Mouse (Mus musculus) erythroblast, embryonic 14.5 days (primary cell): ENCODE measurements around the gene Zg16. TPM values are rescaled to one million over a fixed set of nuclear protein-coding genes. Genes with fewer than 3 reads are reported as not detected.
"Not testable (repeated sequence)": the region's sequence is repeated elsewhere in the genome, so short reads cannot be mapped to it uniquely, and the experiment has no call there.

Experiments
- H3K27me3 ChIP-seq: 2 replicates; pipeline ENCODE4 v1.6.1; 2012; ENCODE audit warnings: inconsistent platforms; ENCODE audit not compliant: control insufficient read depth
- H3K36me3 ChIP-seq: 2 replicates; pipeline ENCODE4 v1.6.1; 2012; ENCODE audit warnings: mild to moderate bottlenecking, inconsistent platforms; ENCODE audit not compliant: control insufficient read depth
- H3K4me1 ChIP-seq: 2 replicates; pipeline ENCODE4 v1.6.1; 2012; ENCODE audit warnings: inconsistent platforms; ENCODE audit not compliant: control insufficient read depth
- H3K4me3 ChIP-seq: replicated peaks from 2 replicates; pipeline ENCODE3; 2012; ENCODE audit warnings: moderate library complexity, mild to moderate bottlenecking, inconsistent platforms
- H3K9me3 ChIP-seq: 2 replicates; pipeline ENCODE4 v1.6.1; 2012; ENCODE audit warnings: low read length, inconsistent platforms, mixed read lengths; ENCODE audit not compliant: control insufficient read depth
- GATA1 ChIP-seq: IDR thresholded peaks from 2 replicates; pipeline ENCODE4 v1.6.1; 2012; ENCODE audit warnings: low read length, inconsistent platforms, mixed read lengths
- TAL1 ChIP-seq: IDR thresholded peaks from 3 replicates; pipeline ENCODE4 v1.6.1; 2012; ENCODE audit warnings: low read length, inconsistent platforms, mixed read lengths
- polyA plus RNA-seq: library from polyadenylated mRNA; stranded (reverse); fragments of >175 nt; gene quantifications from 2 replicates; pipeline ENCODE4 v1.2.3, GENCODE M21; 2012

Zg16 gene
- not detected in 2 replicates for polyA plus RNA-seq

GRCm38 (mm10) chr7:127087278-127088010, at the start of gene Zg16:
TSS of gene Zg16 (minus strand) at chr7:127087328.
- not testable (repeated sequence) for H3K4me3 ChIP-seq, H3K27me3 ChIP-seq, H3K36me3 ChIP-seq, H3K9me3 ChIP-seq
- H3K4me1 ChIP-seq, result peaks cover 52% of the 10 kb centered on the region

- TF ChIP-seq GATA1 (no peak), TAL1 (no peak)
- Histone ChIP-seq H3K4me1 (peaks cover 80% of the 10 kb centered on the region), H3K36me3 (peaks cover 26% of the 10 kb centered on the region), H3K27me3 (no peaks in the 10 kb centered on the region), H3K9me3 (no peaks in the 10 kb centered on the region), H3K4me3 (peak overlapping the region; percentile 61)
Measured at GRCm38 (mm10) chr7:127136181-127137071, 49.3 kb upstream of the Zg16 start.

DNA sequence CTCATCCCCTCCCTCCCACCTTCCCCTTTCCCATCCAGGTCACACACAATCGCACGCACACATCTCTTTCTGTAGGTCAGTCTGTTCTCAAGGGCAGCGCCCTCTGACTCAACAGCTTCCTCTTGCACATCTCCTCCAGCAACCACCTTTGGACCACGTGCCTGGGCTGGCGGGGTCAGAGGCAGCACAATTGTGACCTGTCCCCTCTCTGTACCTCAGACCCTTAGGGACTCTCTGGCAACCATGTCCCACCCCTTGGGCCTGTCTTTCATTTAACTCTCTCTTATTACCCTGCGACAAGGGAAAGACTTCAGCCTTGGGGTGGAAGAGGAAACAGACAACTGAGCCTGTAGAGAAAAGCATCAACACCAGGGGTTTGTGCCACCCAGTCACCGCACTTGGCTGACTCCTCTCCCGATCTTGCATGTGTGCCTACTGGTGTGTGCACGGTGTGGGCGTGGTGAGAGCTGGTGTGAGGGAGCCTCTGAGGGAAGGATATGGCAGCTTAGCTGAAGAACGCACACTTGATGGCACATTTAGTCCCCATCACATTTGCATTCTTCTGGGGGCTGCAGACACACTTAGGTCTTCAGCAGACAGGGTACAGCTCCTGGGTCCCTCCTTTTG, 47.8 kb upstream of the Zg16 start:
- no peaks in the 10 kb centered on the region for H3K27me3 ChIP-seq

GRCm38 (mm10) chr7:127133125-127133524, 46.0 kb upstream of the Zg16 start:
- H3K27me3 ChIP-seq, result no peaks in the 10 kb centered on the region
- no peak overlapping the region for H3K4me3 ChIP-seq
- peaks cover 26% of the 10 kb centered on the region for H3K36me3 ChIP-seq
- TF ChIP-seq GATA1, result no peak
- TF ChIP-seq TAL1, result no peak
- H3K4me1 ChIP-seq, result peaks cover 58% of the 10 kb centered on the region
- H3K9me3 ChIP-seq, result no peaks in the 10 kb centered on the region

More for the DNA sequence above, 47.8 kb upstream of the Zg16 start:
- no peaks in the 10 kb centered on the region for H3K9me3 ChIP-seq
- H3K4me3 ChIP-seq, result peak overlapping the region; percentile 13
- TF ChIP-seq GATA1 (no peak), TAL1 (no peak)
- H3K36me3 ChIP-seq, result peaks cover 26% of the 10 kb centered on the region
- peaks cover 65% of the 10 kb centered on the region for H3K4me1 ChIP-seq

GRCm38 (mm10) chr7:127129638-127130037, 42.5 kb upstream of the Zg16 start:
- H3K27me3 ChIP-seq, result no peaks in the 10 kb centered on the region
- no peak overlapping the region for H3K4me3 ChIP-seq
- peaks cover under 1% of the 10 kb centered on the region for H3K9me3 ChIP-seq
- peaks cover 11% of the 10 kb centered on the region for H3K36me3 ChIP-seq
- TF ChIP-seq TAL1, result no peak
- no peak for TF ChIP-seq GATA1
- H3K4me1 ChIP-seq, result peaks cover 23% of the 10 kb centered on the region

DNA sequence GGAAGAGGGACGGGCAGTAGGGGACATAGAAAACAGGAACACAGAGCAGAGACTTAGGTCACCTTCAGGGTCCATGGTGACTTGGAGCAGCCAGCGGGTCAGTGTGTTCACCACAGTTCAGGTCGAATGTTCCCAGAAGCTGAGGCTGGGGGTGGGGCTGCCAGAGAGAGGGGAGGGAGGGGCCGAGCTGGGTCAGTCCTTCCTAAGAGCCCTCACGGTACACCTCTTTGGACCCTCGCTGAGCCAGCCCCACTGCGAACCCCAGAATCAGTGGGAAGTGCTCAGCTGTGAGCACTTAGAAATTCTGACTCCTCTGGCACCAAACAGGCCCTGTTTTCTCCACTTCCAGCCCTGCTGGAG, 34.8 kb upstream of the Zg16 start, which contains the start of gene Qprt:
Gene Qprt, minus strand, starts transcription at position 316 of the 360 bp plus-strand sequence.
- Histone ChIP-seq H3K4me1 (peaks cover 13% of the 10 kb centered on the region), H3K9me3 (peaks cover 6% of the 10 kb centered on the region), H3K36me3 (no peaks in the 10 kb centered on the region), H3K27me3 (peaks cover 8% of the 10 kb centered on the region), H3K4me3 (peak within 1 kb of the TSS; percentile 48)
- TF ChIP-seq TAL1 (no peak), GATA1 (no peak)

DNA sequence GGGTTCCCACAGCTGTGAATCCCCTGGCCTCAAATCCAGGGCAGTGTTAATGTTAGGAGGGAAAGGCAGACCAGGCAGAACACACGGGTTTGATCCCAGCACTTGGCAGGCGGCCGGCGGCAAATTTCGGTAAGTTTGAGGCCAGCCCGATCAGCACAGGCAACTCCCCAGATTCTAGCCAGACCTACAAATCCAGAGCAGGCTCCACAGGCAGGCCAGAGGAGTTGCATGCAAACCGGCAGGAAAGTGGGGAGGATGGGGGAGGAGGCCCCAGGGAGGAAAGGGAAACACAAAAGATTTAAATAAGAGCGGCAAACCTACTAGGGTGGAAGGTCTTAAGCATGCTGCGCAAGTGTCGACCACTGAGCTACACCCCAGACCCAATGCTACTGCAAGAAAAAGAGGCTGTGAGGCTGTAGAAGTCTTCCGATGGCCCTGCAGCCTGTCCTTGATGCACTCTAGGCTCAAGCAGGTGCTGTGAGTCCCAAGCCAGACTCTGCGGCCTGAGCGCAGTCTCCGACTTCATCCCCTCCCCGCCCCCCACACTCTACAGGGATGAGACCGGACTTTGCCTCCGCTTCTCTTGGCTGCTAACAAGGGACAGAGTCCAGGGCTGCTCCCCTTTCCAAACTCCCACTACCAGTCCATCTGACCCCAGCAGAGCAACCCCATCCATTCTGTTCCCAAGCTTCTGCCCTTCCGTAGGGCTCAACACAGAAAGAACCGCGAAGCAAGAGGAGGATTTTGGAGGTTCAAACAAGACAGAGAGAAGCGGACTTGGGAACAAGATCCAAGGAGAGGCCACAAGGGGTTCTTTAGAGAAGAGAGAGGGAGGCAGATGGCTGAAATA, 34.2 kb upstream of the Zg16 start:
- H3K27me3 ChIP-seq, result peaks cover 8% of the 10 kb centered on the region
- TF ChIP-seq GATA1 (no peak), TAL1 (no peak)
- H3K9me3 ChIP-seq, result peaks cover 6% of the 10 kb centered on the region
- H3K4me1 ChIP-seq, result peaks cover 17% of the 10 kb centered on the region
- no peaks in the 10 kb centered on the region; the same call in 1 of the 2 replicates for H3K36me3 ChIP-seq
- peak overlapping the region; percentile 48 for H3K4me3 ChIP-seq

DNA sequence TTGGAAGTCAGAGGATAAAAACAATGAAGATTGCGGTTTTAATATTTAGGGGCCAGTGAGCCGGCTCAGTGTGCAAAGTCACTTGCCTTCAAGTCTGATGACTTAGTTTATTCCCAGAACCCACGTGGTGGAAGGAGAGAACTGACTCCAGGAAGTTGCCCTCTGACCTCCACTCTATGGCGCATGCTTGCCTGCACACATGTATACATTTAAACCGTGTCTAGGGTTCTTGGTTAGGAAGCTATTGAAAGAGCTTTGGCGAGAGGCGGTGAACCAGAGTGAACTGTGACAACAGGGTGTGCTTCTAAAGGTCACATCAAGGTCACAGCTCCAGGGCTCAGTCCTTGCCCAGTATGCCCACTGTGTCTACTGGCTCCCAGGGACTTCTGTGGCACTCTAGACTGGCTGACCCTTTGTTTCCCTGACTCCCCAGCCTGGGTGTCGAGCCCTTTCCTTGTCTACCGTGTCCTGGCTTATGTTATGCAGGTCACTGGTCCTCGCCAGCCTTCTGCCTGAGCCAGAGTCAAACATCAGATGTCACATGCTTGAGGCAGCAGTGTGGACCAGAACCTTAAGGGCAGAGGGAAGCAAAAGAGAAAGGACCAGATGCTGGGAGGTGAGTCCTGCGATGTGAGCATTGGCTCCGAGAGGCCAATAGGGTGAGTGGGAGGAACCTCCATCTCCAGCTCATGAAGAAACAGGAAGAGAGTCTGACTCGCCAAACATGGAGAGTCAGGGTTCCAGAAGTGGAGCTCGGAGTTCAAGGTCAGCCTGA, 31.7 kb upstream of the Zg16 start:
- Histone ChIP-seq H3K9me3 (no peaks in the 10 kb centered on the region), H3K4me1 (peaks cover 17% of the 10 kb centered on the region), H3K36me3 (peaks cover 2% of the 10 kb centered on the region; the same call in 1 of the 2 replicates)

More for the DNA sequence above, 31.7 kb upstream of the Zg16 start:
- no peak for TF ChIP-seq TAL1
- TF ChIP-seq GATA1, result no peak
- no peak overlapping the region for H3K4me3 ChIP-seq
- H3K27me3 ChIP-seq, result peaks cover 8% of the 10 kb centered on the region
